Mouse (Mus musculus): Measurements from ENCODE around the gene 4931428F04Rik. TPM values are rescaled to one million over a fixed set of nuclear protein-coding genes. Genes with fewer than 3 reads are reported as not detected.

Gene 4931428F04Rik
- polyA plus RNA-seq, 1 experiment from 2014 or later = 106 TPM

DNA sequence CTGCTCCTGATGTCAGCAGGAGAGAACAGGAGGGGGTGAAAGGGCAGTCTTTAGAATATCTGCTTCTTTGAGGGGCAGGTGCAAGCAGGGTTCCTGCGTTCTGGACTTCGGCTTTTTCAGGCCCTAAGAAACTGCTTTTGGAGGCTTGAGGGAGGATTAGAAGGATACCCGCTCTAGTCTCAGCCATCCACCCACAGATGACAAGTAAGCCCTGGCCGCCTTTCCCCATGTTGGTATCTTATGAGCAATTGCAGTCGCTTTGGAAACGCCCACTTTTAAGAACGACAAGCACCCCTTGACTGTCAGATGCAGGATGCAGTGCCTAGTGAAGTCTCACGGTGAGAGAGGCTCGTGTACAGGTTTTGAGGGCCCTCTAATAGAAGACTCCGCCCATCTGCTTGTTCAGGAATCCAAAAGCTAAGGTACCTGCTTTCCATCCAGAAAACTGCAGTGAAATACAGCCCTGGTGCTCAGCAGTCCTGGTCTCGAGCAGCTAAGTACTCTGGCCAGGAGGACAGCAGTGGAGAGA lies 29.1 kb upstream of the 4931428F04Rik start:
- Histone ChIP-seq H3K27me3 (no peaks in the 10 kb centered on the region), H3K4me1 (replicated peaks) (no peaks in the 10 kb centered on the region), H3K27ac (no peak overlapping the region), H3K9ac (replicated peaks) (peak overlapping the region; percentile 6; the same call in 1 of the 2 replicates), H3K4me2 (replicated peaks) (no peak overlapping the region), H3K36me3 (peaks cover 77% of the 10 kb centered on the region), H3K9me3 (no peaks in the 10 kb centered on the region), H3K4me3 (replicated peaks) (no peak overlapping the region)
- 84% methylated on average over 11 of the region's 11 CpGs for WGBS
- no peak for ATAC-seq

DNA sequence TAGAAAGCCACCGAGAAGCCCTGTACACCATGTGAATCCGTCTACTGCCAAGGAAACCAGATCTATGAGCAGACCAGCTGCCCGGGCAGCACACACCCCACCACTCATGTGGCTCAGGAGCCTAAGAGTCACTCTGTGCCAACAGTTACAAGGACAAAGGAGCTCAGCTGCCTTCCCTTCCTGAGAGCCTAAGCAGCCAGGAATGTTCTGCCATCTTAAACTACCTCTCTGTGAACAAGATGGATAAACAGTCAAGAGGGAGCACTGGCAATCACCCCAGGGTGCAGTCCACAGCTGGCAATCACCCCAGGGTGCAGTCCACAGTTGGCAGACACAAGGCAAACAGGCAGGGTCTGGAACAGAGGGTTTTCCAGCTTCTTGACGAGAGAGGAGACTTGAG lies 28.3 kb upstream of the 4931428F04Rik start:
- H3K27ac ChIP-seq = no peak overlapping the region
- H3K9me3 ChIP-seq = no peaks in the 10 kb centered on the region
- no peak overlapping the region for H3K4me2 ChIP-seq (replicated peaks)
- no peaks in the 10 kb centered on the region for H3K27me3 ChIP-seq
- H3K4me3 ChIP-seq (replicated peaks) = no peak overlapping the region
- ATAC-seq = no peak
- no peaks in the 10 kb centered on the region for H3K4me1 ChIP-seq (replicated peaks)
- H3K9ac ChIP-seq (replicated peaks) = no peak overlapping the region
- H3K36me3 ChIP-seq = peaks cover 82% of the 10 kb centered on the region
- 88% methylated on average over 4 of the region's 4 CpGs for WGBS

DNA sequence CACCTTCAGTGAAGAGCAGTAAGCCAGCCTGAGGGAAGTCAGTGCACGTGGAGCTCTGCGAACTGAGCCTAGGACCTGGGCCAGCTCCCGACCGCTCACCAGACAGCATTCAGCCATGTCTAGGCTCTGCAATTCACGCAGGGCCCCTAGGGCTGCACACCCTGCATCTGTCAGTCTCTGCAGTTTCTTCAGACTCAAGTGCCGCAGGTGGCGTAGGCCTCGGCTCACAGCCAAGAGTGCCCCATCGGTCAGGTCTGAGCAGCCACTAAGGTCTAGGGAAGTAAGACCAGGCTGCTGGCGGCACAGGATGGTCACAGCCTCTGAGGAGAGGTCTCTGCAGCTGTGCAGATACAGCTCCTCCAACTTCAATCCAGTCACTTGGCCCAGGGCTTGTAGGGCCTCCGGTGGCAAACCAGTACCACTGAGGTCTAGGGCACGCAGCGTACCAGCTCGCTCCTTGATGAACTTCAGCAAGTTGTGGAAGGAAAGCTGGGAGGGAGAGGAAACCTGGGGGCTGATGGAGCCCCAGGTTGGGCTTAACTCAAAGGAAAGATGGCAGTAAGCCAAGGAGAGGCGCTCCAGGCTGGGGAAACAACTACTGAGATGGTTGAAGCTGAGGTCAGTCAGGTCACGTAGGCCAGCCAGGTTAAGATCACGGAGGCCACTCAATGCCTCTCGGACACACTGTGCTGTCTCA lies 25.6 kb upstream of the 4931428F04Rik start:
- WGBS = 91% methylated on average over 18 of the region's 18 CpGs
- Histone ChIP-seq H3K36me3 (peaks cover 94% of the 10 kb centered on the region), H3K27ac (no peak overlapping the region), H3K9ac (replicated peaks) (no peak overlapping the region; the same call in 1 of the 2 replicates), H3K4me1 (replicated peaks) (no peaks in the 10 kb centered on the region), H3K9me3 (no peaks in the 10 kb centered on the region), H3K27me3 (no peaks in the 10 kb centered on the region), H3K4me2 (replicated peaks) (no peak overlapping the region), H3K4me3 (replicated peaks) (no peak overlapping the region)
- no peak for ATAC-seq

DNA sequence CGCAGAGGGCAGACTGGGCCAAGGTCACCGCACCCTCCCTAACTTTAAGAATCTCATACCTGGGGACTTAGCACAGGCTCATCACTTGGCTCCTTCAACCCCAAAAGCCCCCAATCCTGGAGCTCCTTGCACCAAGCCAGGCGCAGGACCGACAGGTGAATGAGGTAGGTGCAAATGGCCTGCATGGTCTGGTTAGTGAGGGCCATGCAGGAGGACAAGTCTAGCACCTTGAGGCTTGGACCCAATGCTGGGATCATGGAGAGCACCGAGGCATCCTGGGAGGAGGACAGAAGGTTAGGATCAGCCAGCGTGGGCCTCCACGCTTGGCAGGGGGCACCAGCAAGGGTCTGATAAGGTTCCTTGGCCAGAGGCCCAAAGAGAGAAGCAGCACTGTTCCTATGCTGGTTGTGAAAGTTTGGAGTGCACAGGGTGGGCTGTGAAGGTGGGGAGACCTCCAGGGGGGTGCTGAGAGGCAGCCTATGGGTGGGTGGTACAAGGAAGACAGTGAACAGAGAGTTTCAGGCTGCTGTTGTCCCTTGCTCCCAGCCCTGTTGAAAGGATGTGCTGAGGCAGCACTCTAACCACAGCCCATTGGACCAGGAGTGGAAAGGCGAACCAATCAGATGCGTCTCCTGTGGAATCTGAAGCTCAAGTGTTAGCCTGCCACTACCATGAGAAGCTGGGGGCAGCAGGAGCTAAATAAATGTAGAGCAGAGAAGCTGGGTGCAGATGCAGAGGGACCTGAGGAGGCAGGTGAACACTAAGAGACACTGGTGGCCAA lies 24.1 kb upstream of the 4931428F04Rik start:
- Histone ChIP-seq H3K9me3 (no peaks in the 10 kb centered on the region), H3K36me3 (peaks cover 95% of the 10 kb centered on the region), H3K9ac (replicated peaks) (no peak overlapping the region), H3K27ac (no peak overlapping the region), H3K27me3 (no peaks in the 10 kb centered on the region), H3K4me1 (replicated peaks) (no peaks in the 10 kb centered on the region), H3K4me2 (replicated peaks) (no peak overlapping the region), H3K4me3 (replicated peaks) (no peak overlapping the region)
- WGBS = 83% methylated on average over 9 of the region's 9 CpGs
- no peak for ATAC-seq

DNA sequence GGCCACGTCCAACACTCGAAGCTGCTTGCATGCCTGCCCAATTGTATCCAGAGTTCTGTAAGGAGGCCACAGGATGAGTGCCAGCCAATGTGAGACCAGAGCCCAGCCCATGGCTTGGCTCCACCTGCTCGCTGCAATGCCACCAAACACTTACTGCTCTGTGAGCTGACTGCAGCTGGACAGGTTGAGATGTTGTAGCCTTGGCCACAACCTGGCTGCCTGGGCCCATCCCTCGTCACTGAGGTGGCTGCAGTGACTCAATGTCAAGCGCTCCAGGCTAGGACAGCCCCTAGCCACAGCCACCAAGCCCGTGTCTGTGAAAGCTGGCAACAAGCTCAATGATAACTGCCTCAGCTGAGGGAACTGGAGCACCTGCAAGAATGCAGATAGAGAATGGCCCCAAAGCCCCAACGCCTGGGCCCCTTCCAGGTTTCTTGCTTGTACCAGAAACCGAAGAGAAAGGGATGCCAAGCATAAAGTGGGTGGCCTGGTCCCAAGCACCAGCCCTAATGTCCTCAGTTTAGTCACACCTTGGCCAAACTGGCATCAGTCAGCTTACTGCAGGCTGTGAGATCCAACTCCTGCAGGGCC lies 23.3 kb upstream of the 4931428F04Rik start:
- no peaks in the 10 kb centered on the region for H3K27me3 ChIP-seq

DNA sequence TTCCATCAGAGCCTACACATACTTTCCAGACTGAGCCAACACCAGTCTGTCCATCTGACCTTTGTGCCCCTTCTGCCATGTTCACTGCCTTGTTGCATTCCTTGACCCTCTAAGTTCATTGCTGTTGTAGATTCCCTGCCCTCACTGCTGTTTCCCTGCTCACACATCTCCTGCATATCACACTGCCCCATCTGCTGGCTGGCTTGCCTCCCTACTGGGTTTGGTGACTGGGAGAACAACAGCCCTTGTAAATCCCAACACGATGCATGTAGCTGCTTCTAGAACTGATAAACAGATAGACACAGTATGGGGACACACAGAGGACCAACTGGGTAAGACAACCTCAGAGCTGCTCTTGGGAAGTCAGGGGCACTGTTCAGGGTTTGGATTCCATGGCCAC lies 22.1 kb upstream of the 4931428F04Rik start:
- Histone ChIP-seq H3K4me1 (replicated peaks) (no peaks in the 10 kb centered on the region), H3K9ac (replicated peaks) (no peak overlapping the region), H3K27ac (no peak overlapping the region), H3K36me3 (peaks cover 96% of the 10 kb centered on the region), H3K27me3 (no peaks in the 10 kb centered on the region), H3K4me2 (replicated peaks) (no peak overlapping the region), H3K9me3 (no peaks in the 10 kb centered on the region), H3K4me3 (replicated peaks) (no peak overlapping the region)
- 87% methylated on average over 1 of the region's 1 CpGs for WGBS
- no peak for ATAC-seq

More for the DNA sequence above, 23.3 kb upstream of the 4931428F04Rik start:
- WGBS = 91% methylated on average over 8 of the region's 8 CpGs
- no peak overlapping the region for H3K4me2 ChIP-seq (replicated peaks)
- peaks cover 95% of the 10 kb centered on the region for H3K36me3 ChIP-seq
- no peaks in the 10 kb centered on the region for H3K9me3 ChIP-seq
- ATAC-seq = no peak
- no peaks in the 10 kb centered on the region for H3K4me1 ChIP-seq (replicated peaks)
- H3K4me3 ChIP-seq (replicated peaks) = no peak overlapping the region
- no peak overlapping the region for H3K27ac ChIP-seq
- no peak overlapping the region for H3K9ac ChIP-seq (replicated peaks)

DNA sequence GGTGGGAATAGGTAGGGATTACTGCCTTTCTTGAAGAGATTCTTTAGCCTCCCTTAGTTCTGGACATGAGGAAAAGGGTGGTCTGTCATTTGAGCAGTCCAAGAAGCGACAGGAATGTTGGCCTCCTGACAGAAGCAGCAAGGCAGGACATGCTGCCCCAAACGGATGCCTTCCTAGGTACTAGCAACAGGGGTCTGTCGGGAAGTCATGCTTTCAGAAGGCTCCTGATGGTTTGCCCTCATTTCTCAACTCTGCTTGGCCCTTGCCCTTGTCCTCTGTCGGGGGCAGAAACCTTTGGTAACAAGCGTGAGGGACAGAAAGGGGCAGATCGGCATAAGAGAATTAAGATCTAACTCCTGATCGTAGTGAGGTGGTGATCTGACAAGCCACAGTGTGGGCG lies 20.5 kb upstream of the 4931428F04Rik start:
- H3K27me3 ChIP-seq = no peaks in the 10 kb centered on the region
- H3K4me1 ChIP-seq (replicated peaks) = peaks cover 13% of the 10 kb centered on the region
- no peak overlapping the region for H3K4me2 ChIP-seq (replicated peaks)
- no peak overlapping the region for H3K4me3 ChIP-seq (replicated peaks)
- no peaks in the 10 kb centered on the region for H3K9me3 ChIP-seq
- H3K9ac ChIP-seq (replicated peaks) = no peak overlapping the region
- no peak overlapping the region for H3K27ac ChIP-seq
- WGBS = 88% methylated on average over 8 of the region's 8 CpGs
- ATAC-seq = no peak
- peaks cover 84% of the 10 kb centered on the region for H3K36me3 ChIP-seq

DNA sequence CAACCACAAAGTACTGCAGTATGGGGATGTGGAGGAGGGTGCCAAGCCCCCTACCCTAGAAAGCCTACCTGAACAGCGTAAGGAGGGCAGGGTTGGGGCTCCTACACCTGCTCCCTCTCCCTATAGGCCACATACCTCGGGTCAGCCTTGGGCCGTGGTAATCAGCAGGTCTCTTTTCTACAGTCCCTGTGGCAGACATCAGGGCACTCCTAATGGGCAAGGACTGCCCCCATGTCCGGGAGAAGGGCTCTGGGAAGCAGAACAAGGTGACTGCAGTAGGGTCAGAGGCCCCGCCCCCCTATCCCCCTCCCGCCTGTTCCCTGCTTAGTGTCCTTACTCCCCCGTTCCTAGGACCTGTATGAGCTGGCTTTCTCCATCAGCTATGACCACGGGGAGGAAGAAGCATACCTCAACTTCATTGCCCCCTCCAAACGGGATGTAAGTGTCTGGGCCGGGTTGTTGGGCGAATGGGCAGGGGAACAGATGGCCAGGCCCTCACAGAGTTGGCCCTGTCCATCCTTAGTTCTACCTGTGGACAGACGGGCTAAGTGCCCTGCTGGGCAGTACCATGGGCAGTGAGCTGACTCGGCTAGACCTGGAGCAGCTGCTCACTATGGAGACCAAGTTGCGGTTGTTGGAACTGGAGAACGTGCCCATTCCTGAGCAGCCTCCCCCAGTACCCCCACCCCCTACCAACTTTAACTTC lies 19.6 kb upstream of the 4931428F04Rik start:
- 83% methylated on average over 15 of the region's 15 CpGs for WGBS
- no peaks in the 10 kb centered on the region for H3K27me3 ChIP-seq

DNA sequence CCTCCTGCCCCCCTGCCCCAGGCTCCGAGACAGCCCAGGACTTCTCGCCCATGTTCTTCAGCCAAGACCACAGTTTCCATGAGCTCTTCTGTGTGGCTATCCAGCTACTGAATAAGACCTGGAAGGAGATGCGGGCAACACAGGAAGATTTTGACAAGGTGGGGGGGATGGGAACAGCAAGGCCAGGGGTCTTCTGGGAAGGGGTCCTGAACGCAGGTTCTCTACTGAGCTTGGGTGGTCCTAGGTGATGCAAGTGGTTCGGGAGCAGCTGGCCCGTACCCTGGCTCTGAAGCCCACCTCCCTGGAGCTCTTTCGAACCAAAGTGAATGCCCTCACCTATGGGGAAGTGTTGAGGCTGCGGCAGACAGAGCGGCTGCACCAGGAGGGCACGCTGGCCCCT lies 18.8 kb upstream of the 4931428F04Rik start:
- H3K9me3 ChIP-seq = no peaks in the 10 kb centered on the region
- H3K9ac ChIP-seq (replicated peaks) = no peak overlapping the region
- H3K27ac ChIP-seq = no peak overlapping the region
- ATAC-seq = no peak
- no peak overlapping the region for H3K4me3 ChIP-seq (replicated peaks)
- H3K4me2 ChIP-seq (replicated peaks) = no peak overlapping the region
- peaks cover 83% of the 10 kb centered on the region for H3K36me3 ChIP-seq
- WGBS = 93% methylated on average over 10 of the region's 10 CpGs
- peaks cover 21% of the 10 kb centered on the region for H3K4me1 ChIP-seq (replicated peaks)
- no peaks in the 10 kb centered on the region for H3K27me3 ChIP-seq

More for the DNA sequence above, 19.6 kb upstream of the 4931428F04Rik start:
- ATAC-seq = no peak
- Histone ChIP-seq H3K27ac (no peak overlapping the region), H3K9me3 (no peaks in the 10 kb centered on the region), H3K4me1 (replicated peaks) (peaks cover 20% of the 10 kb centered on the region), H3K9ac (replicated peaks) (no peak overlapping the region), H3K4me3 (replicated peaks) (no peak overlapping the region), H3K36me3 (peaks cover 83% of the 10 kb centered on the region), H3K4me2 (replicated peaks) (no peak overlapping the region)

DNA sequence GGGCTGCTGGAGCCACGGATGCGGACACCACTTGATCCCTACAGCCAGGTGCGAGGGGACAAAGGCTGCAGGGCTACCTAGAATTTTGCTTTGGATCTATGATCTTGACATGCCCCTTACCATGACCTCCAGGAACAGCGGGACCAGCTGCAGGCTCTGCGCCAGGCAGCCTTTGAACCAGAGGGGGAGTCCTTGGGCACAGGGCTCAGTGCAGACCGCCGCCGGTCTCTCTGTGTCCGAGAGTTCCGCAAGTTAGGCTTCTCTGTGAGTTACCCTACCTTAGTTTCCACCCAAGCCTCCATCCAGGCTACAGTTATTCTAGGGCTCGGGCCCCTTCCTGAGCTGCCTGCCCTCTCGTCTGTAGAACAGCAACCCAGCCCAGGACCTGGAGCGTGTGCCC lies 18.0 kb upstream of the 4931428F04Rik start:
- H3K4me1 ChIP-seq (replicated peaks) = peaks cover 21% of the 10 kb centered on the region
- no peak overlapping the region for H3K4me2 ChIP-seq (replicated peaks)
- H3K4me3 ChIP-seq (replicated peaks) = no peak overlapping the region
- peaks cover 83% of the 10 kb centered on the region for H3K36me3 ChIP-seq
- no peak for ATAC-seq
- H3K27me3 ChIP-seq = no peaks in the 10 kb centered on the region
- no peak overlapping the region for H3K27ac ChIP-seq
- WGBS = 94% methylated on average over 13 of the region's 13 CpGs
- no peaks in the 10 kb centered on the region for H3K9me3 ChIP-seq
- H3K9ac ChIP-seq (replicated peaks) = no peak overlapping the region

DNA sequence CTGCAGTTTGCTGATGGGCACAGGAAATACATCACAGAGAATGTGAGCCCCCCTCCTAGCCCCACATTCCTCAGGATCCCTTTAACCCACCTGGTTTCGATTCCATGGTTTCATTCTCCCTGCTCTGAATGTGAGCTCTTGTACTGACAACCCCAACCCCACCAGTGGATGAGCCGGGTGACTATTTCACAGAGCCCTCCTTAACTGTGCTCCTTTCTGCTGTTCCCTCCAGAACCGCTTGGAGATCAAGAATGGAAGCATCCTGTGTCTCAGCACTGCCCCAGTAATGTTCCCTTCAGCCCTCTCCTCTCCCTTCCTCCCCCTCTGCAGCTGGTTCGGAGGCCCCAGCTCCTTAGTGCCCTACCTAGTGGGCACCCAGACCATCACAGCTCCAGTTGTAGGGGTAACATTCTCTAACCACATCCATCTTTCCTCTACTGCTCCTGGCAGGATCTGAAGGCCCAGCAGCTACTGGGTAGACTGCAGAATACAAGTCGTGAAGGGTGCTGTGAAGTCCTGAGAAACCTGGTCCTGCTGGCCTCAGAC lies 16.6 kb upstream of the 4931428F04Rik start:
- Histone ChIP-seq H3K27me3 (no peaks in the 10 kb centered on the region), H3K4me2 (replicated peaks) (peak overlapping the region; percentile 45), H3K9ac (replicated peaks) (peak overlapping the region; percentile 54; the same call in 1 of the 2 replicates), H3K36me3 (peaks cover 82% of the 10 kb centered on the region), H3K27ac (no peak overlapping the region), H3K4me3 (replicated peaks) (no peak overlapping the region), H3K9me3 (no peaks in the 10 kb centered on the region), H3K4me1 (replicated peaks) (peaks cover 21% of the 10 kb centered on the region)
- peak; percentile 4 for ATAC-seq
- 66% methylated on average over 5 of the region's 5 CpGs for WGBS
